Mouse (Mus musculus): Measurements from ENCODE around the gene Sgcg. TPM values are rescaled to one million over a fixed set of nuclear protein-coding genes. Genes with fewer than 3 reads are reported as not detected.

Gene Sgcg
- under 1 TPM; 0.16 to 0.29 TPM for total RNA-seq (2021)
- long read RNA-seq, experiment 1 = 0 reads
- long read RNA-seq, experiment 2 = 0 reads

DNA sequence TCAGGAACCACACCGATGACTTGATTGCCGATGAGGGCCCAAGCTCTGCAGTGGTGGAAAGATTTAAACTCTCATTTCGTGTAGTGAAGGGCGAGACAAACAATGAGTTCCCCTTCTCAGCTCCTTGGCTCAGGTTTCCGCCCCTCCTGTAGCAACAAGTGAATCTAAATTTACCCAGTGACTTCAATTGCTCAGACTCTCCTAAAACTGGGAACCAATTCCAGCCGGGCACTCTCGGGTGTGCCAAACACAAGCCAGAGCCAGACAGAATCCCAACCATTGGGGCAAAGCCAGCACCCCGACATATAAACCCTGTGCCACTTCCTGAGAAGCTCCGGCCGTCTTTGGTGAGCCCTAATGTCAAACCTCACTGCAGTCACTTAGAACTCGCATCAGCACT lies at the start of gene Sgcg:
Gene Sgcg (minus strand): TSS at position 139 of the 400 bp plus-strand sequence.
- no peak for DNase-seq (ENCODE audit: low spot score in 2 of 2)

DNA sequence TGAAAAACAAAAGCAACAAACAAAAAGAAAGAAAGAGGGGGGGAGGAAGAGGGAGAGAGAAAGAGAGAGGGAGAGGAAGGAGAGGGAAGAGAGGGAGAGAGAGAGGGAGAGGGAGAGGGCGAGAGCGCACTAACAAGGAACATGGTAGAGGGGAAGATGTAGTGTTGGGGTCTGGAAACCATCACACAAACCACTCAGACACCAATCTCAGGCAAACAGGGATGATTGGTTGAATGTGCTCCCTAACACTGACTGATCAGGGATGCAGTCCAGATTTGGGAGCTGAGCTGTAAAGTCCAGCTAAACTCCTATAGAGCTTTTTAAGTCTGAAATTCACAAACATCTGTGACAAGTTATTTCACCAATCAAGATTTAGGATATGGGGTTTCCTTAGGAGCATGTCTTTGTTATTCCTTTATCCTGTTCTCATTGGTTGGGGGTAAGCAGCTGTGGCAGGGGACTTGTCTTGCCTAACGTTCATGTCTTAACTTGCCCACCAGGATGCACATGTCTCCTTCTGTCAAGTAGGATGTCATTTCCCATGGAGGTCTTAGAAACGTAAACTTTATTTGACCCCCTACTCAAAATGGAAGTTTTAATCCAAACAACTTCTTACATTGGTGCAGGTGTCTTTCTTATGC lies 45.8 kb upstream of the Sgcg start:
- no peak for DNase-seq (ENCODE audit: low spot score in 2 of 2)

DNA sequence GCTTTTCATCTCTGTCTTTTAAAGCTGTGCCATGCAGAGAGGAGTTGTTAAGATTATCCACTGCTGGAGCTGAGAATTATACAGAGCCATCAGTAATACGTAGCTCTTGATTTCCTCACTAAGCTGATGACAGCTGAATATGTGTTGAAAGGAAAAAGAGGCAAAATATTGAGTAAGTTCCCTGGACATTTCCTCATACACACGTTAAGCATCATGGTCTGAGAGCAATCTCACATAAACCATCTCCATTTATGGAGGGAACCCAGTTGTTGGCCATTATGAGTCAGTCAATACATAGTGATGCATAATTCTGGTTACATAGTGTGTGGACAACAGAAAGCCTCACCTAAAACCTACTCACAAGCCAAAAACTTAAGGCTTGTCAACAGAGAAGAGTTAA lies 44.1 kb upstream of the Sgcg start:
- DNase-seq (ENCODE audit: low spot score in 2 of 2) = no peak

DNA sequence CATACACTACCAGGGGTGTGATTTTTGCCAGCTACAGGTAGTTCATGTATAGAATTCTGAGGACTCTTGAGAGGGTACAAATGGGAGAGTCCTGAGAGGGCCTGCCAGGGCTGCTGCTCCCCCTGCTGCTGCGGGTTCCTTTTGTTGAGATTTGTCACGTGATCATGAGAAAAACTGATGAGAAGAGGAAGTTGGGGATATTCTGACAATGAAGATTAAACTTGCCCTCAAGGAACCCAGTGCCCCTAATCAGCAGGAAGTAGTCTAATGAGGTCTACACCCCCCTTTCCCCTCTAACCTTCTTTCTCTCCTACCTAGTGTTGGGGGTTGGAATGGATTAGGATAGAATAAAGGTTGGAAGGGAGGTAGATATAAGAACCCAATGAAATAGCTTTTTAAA lies 43.0 kb upstream of the Sgcg start:
- DNase-seq (ENCODE audit: low spot score in 2 of 2) = no peak

DNA sequence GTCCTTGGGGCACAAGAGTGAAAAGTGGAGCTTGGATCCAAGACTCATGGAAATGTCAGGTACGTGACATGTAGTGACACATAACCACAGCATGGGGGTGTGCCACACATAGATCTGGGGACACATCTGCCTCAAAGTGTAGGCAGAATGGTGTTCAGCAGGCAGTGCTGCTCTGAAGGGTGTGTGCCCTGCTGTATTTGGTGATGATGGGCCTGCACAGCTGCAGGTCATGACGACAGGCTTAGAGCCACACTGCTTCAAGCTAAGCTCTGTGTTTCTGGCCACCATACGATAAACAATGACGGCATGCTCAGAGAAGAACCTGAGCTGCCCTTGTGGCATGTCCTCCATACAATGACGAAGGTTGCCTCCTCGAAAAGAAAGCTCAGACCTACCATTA lies 41.5 kb upstream of the Sgcg start:
- DNase-seq (ENCODE audit: low spot score in 2 of 2) = no peak

DNA sequence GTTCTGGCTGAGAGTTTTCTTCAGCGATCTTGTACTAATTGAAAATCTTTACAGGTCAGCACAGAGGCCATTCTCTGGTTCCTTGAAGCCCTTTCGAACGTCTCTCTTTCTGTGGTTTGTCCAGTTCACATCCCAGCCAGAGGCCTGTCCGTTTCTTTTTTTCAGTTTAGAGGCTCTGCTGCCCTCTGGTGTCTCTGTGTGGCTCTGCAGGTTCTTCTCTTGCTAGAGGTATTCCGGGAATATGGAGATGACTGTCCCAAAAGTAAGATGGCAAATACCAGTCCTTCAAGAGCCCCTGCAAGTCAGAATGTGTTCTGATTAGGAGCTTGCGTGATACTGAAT lies 36.4 kb upstream of the Sgcg start:
- DNase-seq (ENCODE audit: low spot score in 2 of 2) = peak; percentile 58 to 63

DNA sequence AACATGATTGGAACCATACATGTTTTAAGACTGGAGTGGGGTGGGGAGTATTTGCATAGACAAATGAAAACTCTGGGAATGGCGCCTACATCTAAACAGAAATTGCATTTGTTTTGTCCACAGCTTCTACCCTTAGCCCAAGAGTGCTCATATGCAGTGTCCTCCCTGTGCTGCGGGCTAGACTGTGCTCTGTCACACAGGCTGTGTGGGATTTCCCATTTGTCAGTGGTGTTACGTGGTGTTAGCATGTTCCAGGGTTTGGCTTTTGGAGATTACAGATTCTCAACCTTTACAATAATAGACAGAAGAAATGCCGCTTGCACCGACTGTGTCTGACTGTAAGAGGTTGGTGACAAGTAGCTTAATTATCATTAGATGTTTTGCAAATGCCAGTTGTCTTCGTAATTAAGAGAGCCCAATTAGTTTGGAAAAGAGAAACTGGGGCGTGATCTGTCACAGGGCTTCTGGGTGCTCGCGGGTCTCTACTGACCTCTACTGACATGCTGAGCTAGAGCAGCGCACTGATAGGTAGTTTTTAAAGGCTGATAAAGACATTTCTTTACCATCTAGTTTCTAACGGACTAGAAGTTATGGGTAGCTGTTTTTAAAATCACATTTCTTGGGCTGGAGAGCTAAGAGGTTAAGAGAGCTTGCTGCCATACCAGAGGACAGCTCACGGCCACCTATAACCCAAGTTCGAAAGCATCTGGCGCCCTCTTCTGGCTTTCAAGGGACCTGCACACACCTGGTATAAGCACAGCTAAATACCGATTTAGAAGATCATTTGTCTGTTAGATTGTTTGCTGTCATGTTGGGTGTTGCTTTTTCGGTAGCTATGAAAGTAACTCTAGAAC lies 35.8 kb upstream of the Sgcg start:
- DNase-seq (ENCODE audit: low spot score in 2 of 2) = peak; percentile 71 to 85

DNA sequence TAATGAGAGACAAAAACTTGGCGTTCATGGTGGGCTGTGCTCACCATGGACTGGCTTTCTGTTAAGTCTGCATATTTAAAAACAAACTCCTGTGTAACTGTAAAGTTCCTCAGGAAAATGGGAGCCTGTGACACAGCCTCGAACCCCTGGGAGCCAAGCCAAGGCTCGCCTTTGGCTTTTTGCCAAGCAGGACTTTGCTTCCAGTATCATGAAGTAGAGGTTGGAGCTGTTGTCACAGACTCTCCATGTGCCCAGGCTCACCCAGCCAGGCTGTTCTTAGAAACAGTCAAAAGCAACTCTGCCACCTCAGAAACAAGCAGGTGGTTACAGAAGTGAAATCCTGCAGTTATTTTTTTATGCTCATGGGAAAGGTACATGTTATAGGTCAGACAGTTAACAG lies 32.4 kb upstream of the Sgcg start:
- no peak for DNase-seq (ENCODE audit: low spot score in 2 of 2)

DNA sequence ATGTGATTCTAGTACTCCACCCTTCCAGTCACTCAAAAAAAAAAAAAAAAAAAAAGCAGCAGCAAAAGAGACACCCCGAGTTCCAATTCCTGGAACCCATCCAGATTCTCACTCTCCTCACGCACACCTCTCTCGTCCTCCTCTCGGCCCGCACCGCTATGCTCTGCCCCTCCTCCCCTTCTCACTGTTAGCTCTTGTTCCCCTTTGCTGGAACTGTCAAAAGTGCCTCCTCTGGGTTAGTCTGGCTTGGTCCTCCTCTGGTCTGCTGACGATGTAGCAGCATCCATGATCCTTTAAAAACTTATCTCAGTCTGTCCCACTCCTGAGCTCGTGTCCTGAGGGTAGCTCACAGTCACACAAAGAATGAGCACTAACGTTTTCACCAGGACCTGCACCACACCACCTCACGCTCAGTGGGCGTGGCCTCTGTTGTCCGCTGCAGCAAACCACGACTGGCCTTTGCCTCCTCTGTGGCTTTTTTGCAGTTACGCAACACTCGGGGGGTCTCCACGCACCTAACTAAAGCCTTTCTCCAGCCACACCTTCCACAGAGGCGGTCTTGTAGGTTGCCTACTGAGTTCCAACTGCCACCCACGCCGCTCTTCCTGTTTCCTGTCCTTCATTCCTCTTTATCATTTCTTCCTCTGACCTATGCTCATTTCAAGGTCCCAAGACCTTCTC lies 30.5 kb upstream of the Sgcg start:
- DNase-seq (ENCODE audit: low spot score in 2 of 2) = no peak

DNA sequence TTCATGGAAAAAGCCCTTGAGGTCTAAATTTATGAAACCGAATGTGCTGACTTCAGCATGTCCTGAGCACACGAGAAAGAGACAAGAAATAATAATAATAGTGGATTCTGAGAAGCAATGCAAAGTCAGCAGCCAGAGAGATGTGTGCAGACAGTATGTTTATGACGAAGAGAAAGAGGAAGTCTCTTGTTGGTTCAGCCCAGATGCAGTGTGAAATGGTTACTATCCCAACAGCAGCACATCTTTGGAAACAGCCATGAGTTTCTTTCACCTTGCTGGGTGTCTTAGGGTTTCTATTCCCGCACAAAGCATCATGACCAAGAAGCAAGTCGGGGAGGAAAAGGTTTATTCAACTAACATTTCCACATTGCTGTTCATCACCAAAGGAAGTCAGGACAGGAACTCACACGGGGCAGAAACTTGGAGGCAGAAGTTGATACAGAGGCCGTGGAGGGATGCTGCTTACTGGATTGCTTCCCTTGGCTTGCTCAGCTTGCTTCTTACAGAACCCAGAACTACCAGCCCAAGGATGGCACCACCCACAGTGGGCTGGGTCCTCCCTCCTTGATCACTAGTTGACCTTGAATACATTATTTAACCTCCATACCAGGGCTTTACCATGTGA lies 20.5 kb upstream of the Sgcg start:
- no peak for DNase-seq (ENCODE audit: low spot score in 2 of 2)

DNA sequence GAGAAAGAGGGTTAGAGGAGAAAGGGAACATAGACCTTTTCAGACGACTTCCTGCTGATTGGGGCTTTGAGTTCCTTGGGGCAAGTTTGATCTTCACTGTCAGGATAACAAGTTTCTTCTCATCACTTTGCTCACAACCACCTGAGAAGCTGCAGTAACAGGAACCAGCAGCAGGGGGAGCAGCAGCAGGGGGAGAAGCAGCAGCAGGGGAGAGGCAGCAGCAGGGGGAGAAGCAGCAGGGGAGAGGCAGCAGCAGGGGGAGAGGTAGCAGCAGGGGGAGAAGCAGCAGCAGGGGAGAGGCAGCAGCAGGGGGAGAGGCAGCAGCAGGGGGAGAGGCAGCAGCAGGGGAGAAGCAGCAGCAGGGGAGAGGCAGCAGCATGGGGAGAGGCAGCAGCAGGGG lies 19.0 kb upstream of the Sgcg start:
- DNase-seq (ENCODE audit: low spot score in 2 of 2) = peak in 1 of 2 experiments; percentile 19

DNA sequence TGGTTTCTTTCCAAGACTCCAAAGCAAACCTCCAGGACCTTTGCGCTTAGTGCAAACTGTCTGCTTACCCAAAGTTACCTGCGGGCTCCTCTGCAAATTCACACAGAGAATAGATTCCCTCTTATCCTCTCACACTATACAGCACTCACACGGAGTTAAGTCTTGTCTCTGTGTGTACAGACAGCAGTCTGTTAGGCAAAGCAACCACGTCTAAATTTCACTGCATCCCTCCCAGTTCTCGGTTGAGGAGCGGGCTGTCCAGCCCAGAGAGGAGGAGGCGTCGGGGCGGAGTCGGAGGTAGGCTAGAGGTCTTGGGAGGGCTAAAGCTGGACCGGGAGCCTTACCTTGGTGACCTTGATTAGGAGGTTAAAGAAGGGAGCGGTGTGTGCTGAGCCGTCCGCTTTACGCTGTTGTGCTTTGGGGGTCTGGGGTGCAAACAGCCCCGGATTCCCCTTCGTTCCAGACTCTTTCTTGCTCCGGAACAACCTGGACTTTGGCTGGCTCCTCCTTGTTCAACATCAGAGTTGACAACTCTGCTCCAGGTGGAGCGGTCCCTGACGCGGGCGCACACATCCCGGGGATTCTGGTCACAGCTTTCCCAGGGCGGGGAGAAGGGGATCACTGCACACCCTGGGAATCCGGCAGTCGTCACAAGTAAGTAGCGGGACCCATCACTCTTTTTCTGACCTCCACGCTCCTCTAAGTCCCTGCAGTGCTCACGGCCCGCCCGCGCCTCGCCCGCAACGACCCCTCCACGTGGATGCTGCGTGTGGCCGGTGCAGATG lies 16.3 kb upstream of the Sgcg start:
- no peak for DNase-seq (ENCODE audit: low spot score in 2 of 2)

DNA sequence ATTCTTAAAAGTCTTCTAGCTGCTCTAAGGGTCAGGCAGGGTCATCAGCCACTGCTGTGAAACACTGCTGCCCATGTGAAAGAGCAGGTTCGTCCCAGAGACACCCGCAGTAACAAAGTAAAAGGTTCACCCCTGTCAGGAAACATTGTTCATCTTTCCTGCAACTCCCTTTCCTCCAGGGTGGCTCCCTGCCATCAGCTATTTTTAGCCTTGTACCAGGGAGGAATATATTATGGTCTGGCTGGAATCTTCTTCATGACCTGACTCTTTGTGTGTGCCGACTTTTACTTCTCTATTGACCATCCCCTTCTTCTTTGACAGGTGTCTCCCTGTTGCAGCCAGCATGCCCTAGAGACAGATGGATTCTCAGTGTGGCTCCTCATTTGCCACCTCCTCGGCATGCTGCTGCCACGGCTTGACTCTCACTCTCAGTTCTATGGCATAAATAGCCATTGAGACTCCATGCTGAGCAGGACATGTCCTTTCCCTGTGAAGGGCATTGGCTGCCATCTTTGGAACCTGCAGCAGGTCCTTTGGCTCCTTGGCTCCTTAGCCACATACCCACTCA lies 9.7 kb upstream of the Sgcg start:
- DNase-seq (ENCODE audit: low spot score in 2 of 2) = no peak

DNA sequence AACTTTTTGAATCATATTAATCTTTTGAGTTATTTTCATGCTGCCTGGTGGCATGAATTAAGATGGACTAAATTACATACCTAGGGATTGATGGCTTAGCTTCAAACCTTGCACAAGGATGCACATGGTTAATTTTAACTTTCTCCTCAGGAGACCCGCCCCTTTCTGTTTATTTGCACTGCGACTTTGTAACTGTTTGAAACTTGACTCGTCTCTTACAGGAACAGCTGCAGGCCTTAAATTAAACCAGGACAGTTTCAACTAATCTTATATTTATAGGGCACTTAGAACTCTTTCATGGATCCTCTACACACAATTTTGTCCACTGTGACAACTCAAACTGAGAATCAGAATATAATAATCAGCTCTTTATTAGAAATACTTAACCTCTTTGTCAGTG lies 794 bp upstream of the Sgcg start:
- DNase-seq (ENCODE audit: low spot score in 2 of 2) = no peak

DNA sequence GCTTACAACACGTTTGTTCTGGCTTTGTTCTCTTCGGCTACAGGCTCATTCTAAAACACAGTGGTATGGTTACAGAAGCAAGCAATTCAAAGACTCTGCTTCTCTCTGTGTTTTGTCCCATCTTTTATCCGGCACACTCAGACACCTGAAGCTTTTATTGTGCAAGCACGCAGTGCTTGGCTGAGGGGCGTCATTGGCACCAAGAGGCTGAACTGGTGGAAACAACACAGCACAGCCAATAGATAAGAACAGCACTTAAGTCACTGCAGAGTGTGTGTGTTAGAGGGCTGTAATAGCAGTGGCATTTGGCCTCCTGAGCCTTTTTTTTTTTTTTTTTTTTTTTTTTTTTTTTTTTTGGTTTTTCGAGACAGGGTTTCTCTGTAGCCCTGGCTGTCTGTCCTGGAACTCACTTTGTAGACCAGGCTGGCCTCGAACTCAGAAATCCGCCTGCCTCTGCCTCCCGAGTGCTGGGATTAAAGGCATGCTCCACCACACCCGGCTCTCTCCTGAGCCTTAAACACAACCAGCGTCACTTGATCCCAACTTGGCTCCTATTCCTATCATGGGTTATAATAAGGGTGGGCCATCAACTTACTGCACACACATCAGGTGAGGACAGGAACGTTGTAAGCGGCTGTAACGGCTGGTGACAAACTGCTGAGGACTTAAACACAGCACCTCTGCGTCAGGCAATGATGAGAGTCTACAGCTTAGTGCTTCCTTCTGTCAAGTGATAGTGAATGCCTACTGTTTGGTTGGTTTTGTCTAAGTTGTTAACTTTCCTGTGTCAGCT lies 5.5 kb downstream of the Sgcg start:
- DNase-seq (ENCODE audit: low spot score in 2 of 2) = no peak

DNA sequence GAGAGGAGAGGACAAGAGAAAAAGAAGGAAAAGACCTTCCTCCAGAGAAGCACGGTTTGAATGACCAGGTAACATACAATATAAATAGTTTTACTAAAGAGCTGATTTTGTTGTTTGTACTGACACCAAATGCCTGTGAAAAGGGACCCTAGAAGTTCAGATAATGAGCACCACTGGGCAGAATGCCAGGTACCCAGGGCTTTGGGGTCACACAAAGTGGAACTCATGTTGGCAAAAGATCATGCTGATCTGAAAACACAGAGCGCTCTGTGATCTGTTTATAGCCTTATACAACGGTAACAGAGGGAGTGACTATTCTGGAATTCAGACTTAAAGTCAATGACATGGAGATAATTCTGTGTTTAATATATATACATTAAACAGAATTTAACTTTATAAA lies 11.8 kb downstream of the Sgcg start:
- no peak for DNase-seq (ENCODE audit: low spot score in 2 of 2)

DNA sequence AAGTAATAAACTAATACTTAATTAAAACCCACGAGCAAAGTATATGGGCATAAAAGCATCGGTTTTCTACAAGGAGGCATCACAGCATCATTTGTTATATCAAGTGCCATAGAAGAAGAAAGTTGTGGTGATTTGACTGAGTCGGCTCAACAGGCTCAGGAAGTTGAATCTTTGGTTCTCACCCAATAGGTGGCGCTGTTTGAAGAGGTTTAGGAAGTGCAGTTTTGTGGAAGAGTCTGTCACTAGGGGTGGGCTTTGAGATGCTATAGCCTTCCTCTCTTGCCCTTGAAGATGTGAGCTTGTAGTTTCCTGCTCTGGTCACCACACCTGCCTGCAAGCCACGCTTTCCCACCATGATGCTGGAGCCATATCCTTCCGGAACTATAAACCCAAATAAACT lies 15.7 kb downstream of the Sgcg start:
- no peak for DNase-seq (ENCODE audit: low spot score in 2 of 2)

DNA sequence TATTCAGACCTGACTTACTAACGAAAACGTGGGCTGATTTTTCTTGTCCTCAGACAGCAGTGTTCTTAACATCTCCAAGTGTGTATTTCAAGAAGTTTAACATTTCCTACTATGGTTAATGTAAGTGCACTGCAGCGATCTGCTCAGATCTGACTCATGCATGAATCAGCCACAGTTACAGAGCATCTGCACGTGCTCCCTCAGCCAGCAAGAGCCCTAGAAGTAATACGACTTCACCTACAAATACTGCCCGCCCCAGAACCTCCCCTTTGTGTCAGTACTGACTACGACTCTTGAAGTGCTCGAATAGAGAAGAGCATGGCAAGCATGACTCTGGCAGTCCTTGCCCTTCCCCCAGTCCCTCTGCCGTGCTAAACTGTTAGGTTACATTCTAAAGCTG lies 19.5 kb downstream of the Sgcg start:
- no peak for DNase-seq (ENCODE audit: low spot score in 2 of 2)

DNA sequence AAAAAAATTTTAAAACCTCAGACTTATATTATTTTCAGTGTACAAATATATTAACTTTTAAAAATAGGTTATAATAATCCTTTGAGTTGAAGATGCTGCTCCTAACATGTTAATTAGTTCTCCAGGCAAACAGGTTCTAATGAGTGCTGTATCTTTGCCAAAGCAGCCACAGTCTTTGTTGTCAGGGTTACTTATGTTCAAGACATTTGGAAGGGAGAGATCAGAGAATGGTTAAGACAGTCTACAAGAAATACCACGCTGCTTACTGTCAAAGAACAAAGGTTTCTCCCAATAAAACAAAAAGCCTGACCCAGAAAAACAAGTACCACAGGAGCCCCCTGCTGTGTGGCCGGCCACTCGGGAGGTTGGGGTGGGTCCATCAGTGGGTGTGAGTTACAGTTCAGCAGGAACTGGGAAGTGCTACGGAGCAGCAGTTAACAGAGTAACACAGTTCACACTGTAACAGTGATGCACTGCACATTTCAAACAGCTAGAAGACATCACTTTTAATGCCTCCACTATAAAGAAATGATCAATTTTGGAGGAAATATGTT lies 21.1 kb downstream of the Sgcg start:
- DNase-seq (ENCODE audit: low spot score in 2 of 2) = no peak

Data from layer of hippocampus, postnatal 14 days (tissue).